Mouse (Mus musculus) gonadal fat pad, adult 2 months (tissue): Measurements from ENCODE around the gene Cmtm7. TPM values are rescaled to one million over a fixed set of nuclear protein-coding genes. Genes with fewer than 3 reads are reported as not detected.
A peak's percentile ranks its signal among the peaks of the same experiment; 100 is the strongest.
"Not testable (repeated sequence)": the region's sequence is repeated elsewhere in the genome, so short reads cannot be mapped to it uniquely, and the experiment has no call there.

Source experiments
- DNase-seq: peaks from one replicate; pipeline ENCODE4 v3.0.0-alpha.2; 2012; ENCODE audit warnings: low read depth
- polyA plus RNA-seq: library from polyadenylated mRNA; depleted of rRNA; stranded (reverse); fragments of >200 nt; gene quantifications from 2 replicates; pipeline ENCODE4 v1.2.3, GENCODE M21; 2012

Gene Cmtm7
- polyA plus RNA-seq, 1 experiment = 56.3 TPM

DNA sequence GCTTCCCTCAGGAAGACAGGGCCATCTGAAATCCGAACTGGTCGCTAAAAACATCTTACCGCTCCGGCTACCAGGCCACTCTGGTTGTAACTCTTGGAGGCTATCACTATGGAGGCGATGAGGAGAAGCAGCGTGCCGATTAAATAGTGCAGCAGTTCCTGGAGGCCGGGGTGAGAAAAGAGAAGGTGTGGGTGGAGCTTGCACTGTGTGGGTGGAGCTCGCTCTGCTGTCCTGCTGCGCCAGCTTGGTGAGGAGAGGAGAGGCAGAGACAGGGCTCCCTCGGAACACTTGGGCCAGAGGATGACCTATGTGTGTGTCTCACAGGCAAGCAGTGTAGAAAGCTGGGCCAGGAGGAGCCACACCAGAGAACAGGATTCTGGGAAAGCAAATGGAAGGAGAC lies 19.8 kb downstream of the Cmtm7 start:
- DNase-seq = no peak

GRCm38 (mm10) chr9:114760353-114760752 lies 21.3 kb downstream of the Cmtm7 start:
- no peak for DNase-seq

GRCm38 (mm10) chr9:114759886-114760285 lies 21.8 kb downstream of the Cmtm7 start:
- no peak for DNase-seq

DNA sequence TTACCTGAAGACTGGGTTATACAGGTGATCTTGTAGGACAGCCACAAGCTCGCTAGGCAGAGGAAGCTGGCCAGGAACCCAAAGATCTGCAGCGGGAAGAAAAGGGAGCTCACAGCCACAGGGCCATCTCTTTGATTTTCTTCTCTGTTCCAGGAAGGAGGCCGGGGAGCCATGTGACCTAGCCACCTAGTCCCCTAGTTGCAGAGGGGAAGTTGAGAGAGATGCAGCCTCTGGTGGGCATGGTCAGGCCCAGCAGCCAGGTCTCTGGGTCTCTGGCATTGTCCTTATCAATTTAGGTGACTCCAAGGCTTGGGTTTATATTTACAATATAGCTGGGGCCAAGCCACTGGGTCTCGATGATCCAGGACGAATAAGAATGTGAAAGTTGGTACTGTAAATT lies 22.9 kb downstream of the Cmtm7 start:
- DNase-seq = no peak

DNA sequence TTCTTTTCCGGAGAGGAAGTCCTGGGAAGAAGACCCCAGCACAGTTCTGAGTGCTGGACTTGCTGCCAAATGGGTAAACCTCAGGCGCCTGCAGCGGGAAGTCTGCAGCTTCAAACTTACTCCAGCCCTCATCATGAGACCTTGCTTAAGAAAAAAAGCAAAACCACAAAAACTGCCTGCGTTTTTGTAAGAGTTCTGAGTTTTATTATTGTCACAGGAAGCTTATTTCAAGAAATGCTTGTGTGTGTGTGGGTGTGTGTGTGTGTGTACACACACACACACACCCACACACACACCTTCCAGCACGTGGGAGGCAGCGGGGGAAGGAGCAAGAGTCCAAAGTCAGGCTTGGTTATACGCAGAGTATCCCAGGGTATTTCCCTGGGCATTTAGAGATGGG lies 23.4 kb downstream of the Cmtm7 start:
- DNase-seq = no peak

GRCm38 (mm10) chr9:114752863-114753484 lies 28.7 kb downstream of the Cmtm7 start:
- DNase-seq = no peak

DNA sequence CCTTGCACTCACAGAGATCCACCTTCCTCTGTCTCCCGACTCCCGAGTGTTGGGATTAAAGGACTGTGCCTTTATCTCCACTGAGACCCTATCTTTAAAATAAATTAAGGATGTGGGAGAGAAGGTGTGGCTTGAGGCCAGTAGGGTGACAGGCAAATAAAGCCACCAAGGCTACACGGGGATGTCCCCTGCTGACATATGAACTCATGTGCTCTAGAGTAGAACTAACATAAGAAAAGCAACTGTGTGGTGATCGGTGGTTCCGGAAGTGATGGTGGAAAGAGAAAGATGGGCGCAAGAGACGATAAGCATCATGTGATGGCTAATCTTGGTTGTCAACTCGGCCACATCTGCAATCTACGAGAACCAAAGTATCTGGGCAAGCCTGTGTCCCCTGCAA lies 29.3 kb downstream of the Cmtm7 start:
- DNase-seq = no peak

- DNase-seq = no peak
Measured at GRCm38 (mm10) chr9:114751582-114751981, 30.1 kb downstream of the Cmtm7 start.

- no peak for DNase-seq
Measured at GRCm38 (mm10) chr9:114747466-114747865, 34.2 kb downstream of the Cmtm7 start.

GRCm38 (mm10) chr9:114747012-114747411 lies 34.6 kb downstream of the Cmtm7 start:
- peak; percentile 75 for DNase-seq

- DNase-seq = no peak
Measured at GRCm38 (mm10) chr9:114745654-114746053, 36.0 kb downstream of the Cmtm7 start.

DNA sequence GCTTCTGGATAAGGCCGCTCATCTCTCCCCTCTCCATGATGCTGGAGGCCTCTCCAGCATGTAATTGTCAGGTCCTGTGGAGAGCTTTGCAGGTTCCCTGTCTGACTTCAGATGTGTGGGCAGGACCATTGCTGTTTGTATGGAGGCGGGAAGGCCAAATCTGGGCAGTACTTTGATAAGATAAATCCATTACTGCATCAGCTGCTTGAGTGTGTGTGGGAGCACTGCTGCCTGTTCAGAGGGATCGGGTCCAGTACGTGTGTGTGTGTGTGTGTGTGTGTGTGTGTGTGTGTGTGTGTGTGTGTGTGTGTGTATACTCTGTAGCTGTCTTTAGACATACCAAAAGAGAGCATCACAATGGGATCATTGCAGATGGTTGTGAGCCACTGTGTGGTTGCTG lies 36.5 kb downstream of the Cmtm7 start:
- DNase-seq = no peak

DNA sequence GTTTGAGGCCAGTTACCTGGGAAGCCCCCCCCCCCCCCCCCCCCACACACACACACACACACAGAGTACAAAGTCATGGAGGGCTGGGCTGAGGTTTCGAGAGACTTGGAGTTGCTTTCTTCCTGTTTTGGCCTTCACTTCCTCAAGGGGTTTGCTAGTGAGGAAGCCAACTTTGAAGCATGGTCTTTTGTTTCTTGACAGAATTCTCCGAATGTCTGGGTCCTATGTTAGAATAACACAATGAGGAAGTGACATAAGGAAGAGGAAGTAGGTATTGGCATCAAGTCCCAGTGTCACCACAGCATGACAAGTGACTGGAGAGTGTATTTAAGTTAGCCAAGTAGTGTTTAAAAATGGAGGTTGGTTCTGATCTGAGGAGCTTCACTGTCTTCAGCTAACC lies 38.9 kb downstream of the Cmtm7 start:
- DNase-seq = no peak

- DNase-seq = no peak
Measured at GRCm38 (mm10) chr9:114740336-114740735, 41.3 kb downstream of the Cmtm7 start.

DNA sequence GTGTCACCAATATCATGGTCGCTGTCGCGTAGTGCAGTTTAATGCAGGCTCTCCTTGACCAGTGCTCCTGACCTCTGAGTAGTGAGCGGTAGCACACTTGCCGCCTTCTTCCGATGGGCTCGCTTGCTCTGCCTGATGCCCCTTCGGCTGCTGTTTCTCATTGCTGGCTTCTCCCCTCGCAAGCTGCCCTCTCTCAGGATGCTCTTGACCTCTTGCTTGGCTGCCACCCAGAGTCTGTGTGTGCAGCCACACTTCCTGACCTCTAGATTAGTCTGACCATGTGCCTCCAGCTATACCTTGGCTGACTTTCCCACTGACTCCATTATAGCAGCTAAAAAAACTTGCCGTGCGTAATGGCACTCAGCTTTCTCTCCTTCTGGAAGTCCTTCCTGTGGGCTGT lies 45.2 kb downstream of the Cmtm7 start:
- no peak for DNase-seq

DNA sequence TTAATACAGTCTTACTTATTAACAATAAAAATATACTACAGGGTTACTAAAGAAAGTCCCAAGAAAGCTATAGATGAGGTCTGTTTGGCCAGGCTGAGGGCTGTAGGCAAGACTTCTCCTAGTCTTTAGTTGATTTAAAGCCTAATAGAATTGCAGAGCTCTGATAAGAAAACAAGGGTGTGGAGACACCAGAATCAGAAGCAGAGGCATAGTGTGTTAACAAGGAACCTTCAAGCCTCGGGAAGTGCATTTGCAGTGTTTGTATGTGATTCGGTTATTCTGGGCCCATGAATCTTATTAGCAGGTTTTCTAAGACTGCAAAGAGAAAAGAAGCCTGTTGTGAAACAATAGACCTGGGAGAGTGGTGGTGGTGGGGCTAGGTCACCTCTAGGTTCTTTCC lies 48.4 kb downstream of the Cmtm7 start:
- no peak for DNase-seq

DNA sequence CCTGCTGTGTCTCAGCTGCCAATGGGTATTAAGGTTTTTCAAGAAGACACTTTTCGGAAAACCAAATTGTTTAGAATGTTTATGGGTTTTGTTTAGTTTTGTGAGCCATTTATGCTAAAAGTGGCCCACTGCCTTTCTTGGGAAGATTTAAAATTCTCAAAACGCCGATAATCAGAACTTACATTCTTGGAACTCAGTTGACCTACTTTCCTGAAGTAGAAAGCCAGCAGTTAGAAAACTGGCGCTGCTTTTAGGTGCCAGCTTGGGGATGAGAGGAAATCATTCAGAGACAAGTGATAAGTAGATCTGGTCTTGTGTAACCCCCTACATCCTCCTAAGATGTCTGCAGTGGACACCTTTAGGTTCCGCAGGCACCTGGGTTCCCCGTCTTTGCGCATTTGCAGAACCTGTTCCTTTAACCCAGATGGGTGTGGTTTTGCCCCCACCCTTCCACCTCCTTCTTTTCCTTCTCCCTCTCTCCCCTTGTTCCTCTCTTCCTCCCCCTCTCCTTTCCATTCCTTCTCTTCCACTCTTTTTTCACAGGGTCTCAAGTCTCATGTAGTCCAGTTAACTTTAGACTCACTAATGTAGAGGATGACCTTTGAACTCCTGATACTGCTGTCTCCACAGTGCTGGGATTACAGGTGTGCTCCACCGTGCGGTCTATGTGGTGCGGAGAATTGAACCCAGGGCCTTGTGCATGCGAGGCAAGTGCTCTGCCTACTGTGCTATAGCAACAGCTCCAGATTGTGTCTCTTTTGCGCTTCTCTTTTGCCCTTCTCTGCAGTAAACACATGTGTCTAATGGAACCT lies 49.6 kb downstream of the Cmtm7 start:
- DNase-seq = no peak

DNA sequence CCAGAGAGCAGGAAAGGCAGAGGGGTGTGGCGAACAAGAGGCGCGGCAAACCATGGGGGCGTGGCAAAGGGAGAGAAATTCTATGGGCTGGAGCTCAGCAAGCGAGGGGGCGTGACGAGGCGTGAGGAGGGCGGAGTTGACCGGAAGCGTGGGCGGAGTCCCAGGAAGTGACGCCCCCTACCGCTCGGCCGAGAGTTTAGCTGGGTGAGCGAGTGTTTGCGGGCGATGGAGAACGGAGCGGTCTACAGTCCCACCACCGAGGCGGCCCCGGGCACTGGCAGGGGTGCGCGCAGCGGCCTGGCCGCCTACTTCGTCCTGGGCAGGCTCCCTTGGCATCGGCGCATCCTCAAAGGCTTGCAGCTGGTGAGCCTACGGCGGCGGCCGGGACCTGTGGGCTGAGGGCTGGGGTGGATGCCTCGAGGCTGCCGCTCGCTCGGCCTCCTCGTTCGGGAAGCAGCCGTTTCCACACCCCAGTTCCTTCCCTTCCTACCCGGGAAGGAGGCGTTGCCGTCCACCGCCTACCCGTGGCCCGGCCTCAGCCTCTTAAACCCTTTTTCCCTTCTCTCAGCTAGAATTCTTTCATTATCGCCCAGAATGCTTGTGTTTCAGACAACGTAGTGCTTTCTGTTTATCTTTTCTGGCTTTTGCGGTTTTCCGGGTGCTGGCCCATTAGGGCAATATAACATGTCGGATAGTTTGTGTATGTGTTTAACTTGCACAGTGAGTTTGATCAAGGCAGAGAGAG lies 50.5 kb downstream of the Cmtm7 start, which contains the start of gene Cmtm6:
Gene Cmtm6 (plus strand): TSS at position 106 of the 745 bp plus-strand sequence.
- DNase-seq = peak; percentile 38

GRCm38 (mm10) chr9:114729911-114730805 lies 51.5 kb downstream of the Cmtm7 start:
- DNase-seq = no peak

DNA sequence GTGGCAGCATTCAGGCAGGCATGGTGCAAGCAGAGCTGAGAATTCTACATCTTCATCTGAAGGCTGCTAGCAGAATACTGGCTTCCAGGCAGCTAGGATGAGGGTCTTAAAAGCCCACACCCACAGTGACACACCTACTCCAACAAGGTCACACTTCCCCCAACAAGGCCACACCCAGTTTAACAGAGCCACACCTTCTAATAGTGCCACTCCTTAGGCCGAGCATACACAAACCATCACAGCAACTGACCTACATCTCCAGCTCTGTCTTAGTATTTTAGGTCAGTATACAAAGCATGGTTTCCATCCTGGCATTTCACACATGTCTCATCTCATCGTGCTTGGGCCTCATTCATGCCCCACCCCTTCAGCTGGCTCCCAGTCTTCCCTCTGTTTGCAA lies 53.2 kb downstream of the Cmtm7 start:
- not testable (repeated sequence) for DNase-seq

DNA sequence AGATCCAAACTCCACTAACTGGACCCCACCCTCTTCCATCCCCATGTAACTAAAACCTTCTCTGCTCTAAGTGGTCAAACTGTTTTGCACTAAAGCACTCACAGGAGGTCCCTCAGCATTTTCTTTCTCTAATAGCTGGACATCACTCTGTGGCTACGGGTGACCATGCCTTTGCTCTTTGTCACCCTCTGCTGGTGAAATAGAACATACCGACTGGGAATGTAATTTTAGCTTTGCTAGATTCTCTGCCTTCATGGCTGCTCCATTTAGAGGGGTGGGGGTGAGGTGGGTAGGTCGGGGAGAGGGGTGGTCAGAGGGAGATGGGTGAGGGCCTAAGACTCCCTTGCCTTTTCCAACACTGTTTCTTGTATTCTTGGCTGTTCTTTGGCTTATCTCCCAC lies 54.3 kb downstream of the Cmtm7 start:
- DNase-seq = no peak
